Mouse (Mus musculus) effector memory CD4-positive, alpha-beta T cell, adult 5 months (primary cell): ENCODE results near the gene Olfr1271. TPM values are rescaled to one million over a fixed set of nuclear protein-coding genes. Genes with fewer than 3 reads are reported as not detected.

Experiments
- polyA plus RNA-seq: library from polyadenylated mRNA; unstranded; fragments of 100-300 nt; shearing (Covaris generic); gene quantifications from one replicate; pipeline ENCODE4 v1.2.1, GENCODE M21; 2017

Olfr1271 gene
- polyA plus RNA-seq = 0.07 TPM

DNA sequence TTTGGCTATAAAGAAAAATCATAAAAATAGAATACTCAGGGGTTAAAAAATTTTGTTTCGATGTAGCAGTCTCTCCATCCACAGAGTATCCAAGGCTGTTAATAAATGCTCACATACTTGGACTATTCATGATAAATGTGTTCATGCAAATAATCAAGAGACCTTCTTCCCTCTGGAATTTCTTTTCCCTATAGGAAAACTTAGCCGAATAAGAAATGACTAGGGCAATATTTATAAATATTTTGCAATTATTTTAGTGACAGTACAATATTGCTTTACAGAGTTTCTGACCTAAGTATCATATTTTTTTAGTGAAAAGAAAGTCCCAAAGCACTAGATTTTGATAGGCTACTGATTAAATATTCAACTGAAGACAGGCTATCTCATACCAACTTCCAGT lies at the start of gene Olfr1271:
TSS of gene Olfr1271 (minus strand) at position 101 of the 400 bp plus-strand sequence.

DNA sequence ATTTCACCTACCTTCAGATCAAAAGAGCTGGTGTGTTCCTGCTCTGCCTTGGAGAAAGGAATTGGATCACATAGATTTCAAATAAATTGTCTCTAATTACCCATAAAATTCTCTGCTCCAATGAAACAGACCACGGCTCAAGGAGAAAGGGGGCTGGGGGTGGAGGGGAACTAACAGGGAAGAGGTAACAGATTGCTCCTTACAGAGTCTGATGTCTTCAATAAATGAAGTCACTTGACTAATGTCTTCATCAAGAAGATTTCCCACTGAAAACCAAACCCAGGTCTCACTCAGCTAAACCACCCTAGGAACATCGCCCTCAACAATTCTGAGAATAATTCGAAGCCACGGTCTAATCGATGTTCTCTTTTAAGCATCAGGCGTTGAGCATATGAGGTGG lies 21.9 kb upstream of the Olfr1271 start, which contains the start of gene Olfr1272:
TSS of gene Olfr1272 (minus strand) at position 101 of the 400 bp plus-strand sequence.

DNA sequence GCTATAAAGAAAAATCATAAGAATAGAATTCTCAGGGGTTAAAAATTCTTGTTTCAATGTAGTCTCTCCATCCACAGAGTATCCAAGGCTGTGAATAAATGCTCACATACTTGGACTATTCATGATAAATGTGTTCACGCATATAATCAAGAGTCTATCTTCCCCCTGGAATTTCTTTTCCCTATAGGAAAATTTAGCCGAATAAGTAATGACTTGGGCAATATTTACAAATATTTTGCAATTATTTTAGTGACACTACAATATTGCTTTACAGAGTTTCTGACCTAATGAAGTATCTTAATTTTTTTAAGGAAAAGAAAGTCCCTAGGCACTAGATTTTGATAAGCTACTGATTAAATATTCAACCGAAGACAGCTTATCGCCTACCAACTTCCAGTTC lies 13.3 kb downstream of the Olfr1271 start, which contains the start of gene Olfr142:
TSS of gene Olfr142 (minus strand) at position 101 of the 400 bp plus-strand sequence.

DNA sequence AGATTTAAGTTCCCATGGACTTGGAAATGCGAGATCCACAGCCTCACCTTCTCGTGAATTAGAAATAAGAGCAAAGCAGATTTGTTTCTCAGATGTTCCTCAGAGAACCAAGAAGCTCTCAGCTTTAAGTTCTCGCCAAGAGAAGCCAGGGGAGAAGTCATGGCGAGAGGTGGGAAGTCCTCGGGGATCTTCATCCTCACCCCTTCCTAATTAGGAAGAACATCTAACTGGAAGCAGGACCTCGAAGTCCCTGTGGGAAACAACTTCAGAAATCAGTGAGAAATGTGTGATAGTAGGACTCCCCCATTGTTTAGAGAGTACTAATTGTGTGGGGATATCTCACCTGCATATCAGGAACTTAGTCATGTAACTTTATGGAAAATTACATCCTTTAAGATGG lies 46.4 kb downstream of the Olfr1271 start, which contains the start of gene Olfr1506:
TSS of gene Olfr1506 (minus strand) at position 101 of the 400 bp plus-strand sequence.

Other genes with a start within 250 kb of the Olfr1271 start
- not detected for gene Olfr1264, start 245.5 kb downstream of the Olfr1271 start, polyA plus RNA-seq
- 0.06 TPM for gene Olfr1265, start 235.7 kb downstream of the Olfr1271 start, polyA plus RNA-seq
- not detected for gene Olfr140, start 207.4 kb downstream of the Olfr1271 start, polyA plus RNA-seq
- gene Olfr1269, start 149.6 kb downstream of the Olfr1271 start, polyA plus RNA-seq = 0.50 TPM
- not detected for gene Olfr32, start 128.7 kb downstream of the Olfr1271 start, polyA plus RNA-seq
- not detected for gene Olfr1270, start 117.9 kb downstream of the Olfr1271 start, polyA plus RNA-seq
- gene Olfr1506, start 46.5 kb downstream of the Olfr1271 start, polyA plus RNA-seq = not detected
- gene Olfr142, start 13.4 kb downstream of the Olfr1271 start, polyA plus RNA-seq = not detected
- not detected for gene Olfr1272, start 21.8 kb upstream of the Olfr1271 start, polyA plus RNA-seq
- gene Gm13769, start 51.2 kb upstream of the Olfr1271 start, polyA plus RNA-seq = not detected
- gene Olfr1274-ps, start 127.7 kb upstream of the Olfr1271 start, polyA plus RNA-seq = not detected